Comparison of ENCODE assay signal across 27 mouse cellular contexts in genomic region chr9:7110166-7110565, GRCm38 (mm10).
"Had no signal": no experiment of that assay in that cellular context is flagged by ENCODE, and none has a peak within 500 bp of the region (broad histone marks: within the 10 kb centered on the region; RNA-seq: fewer than 3 reads in every experiment).

No protein-coding gene starts in this region.

- H3K4me3 ChIP-seq: heart, embryonic 10.5 days; heart, embryonic 12.5 days; hindbrain, embryonic 10.5 days; hindbrain, embryonic 12.5 days; kidney, embryonic 15.5 days; limb, embryonic 13.5 days; limb, embryonic 15.5 days; liver, embryonic 12.5 days had no signal

- H3K9ac ChIP-seq: heart, embryonic 12.5 days; hindbrain, embryonic 12.5 days; hindbrain, embryonic 14.5 days; kidney, embryonic 15.5 days; limb, embryonic 13.5 days; limb, embryonic 15.5 days; liver, embryonic 12.5 days; liver, embryonic 14.5 days had no signal

- H3K9me3 ChIP-seq: heart, embryonic 10.5 days; heart, embryonic 12.5 days; hindbrain, embryonic 10.5 days; hindbrain, embryonic 12.5 days; kidney, embryonic 15.5 days; limb, embryonic 13.5 days; limb, embryonic 15.5 days; liver, embryonic 12.5 days had no signal

- ATAC-seq: hindbrain, embryonic 16.5 days; intestine, embryonic 16.5 days; liver, embryonic 12.5 days had no signal

- H3K36me3 ChIP-seq: heart, embryonic 10.5 days; heart, embryonic 12.5 days; liver, embryonic 12.5 days had no signal

- H3K4me2 ChIP-seq: heart, embryonic 12.5 days; hindbrain, embryonic 12.5 days; hindbrain, embryonic 14.5 days; kidney, embryonic 15.5 days; limb, embryonic 13.5 days; limb, embryonic 15.5 days; liver, embryonic 12.5 days had no signal

- DNase-seq: gastrocnemius, postnatal 14 days; gastrocnemius, postnatal 36 days; heart, adult 18-20 months; heart, postnatal 10 days; heart, postnatal 4 days; kidney, adult 11 months; kidney, adult 2 months; kidney, adult 9 months; kidney, postnatal 14 days; kidney, postnatal 36 days; layer of hippocampus, adult 9-11 months; layer of hippocampus, postnatal 36 days; left cerebral cortex, postnatal 4 days; lung, adult 18-20 months had no signal

- H3K27me3 ChIP-seq: heart, embryonic 12.5 days; hindbrain, embryonic 12.5 days; kidney, embryonic 15.5 days; limb, embryonic 13.5 days; limb, embryonic 15.5 days; liver, embryonic 12.5 days had no signal

- H3K27ac ChIP-seq: heart, embryonic 10.5 days; hindbrain, embryonic 10.5 days; hindbrain, embryonic 12.5 days; hindbrain, embryonic 14.5 days; kidney, embryonic 15.5 days; kidney, postnatal 0 days; limb, embryonic 13.5 days; limb, embryonic 15.5 days; liver, embryonic 12.5 days; liver, embryonic 14.5 days had no signal

- H3K4me1 ChIP-seq: heart, embryonic 10.5 days; heart, embryonic 12.5 days; hindbrain, embryonic 10.5 days; hindbrain, embryonic 12.5 days; kidney, embryonic 15.5 days; limb, embryonic 13.5 days; limb, embryonic 15.5 days; liver, embryonic 12.5 days had no signal
